Mouse (Mus musculus) layer of hippocampus, postnatal 36 days (tissue): ENCODE data around the gene Ankrd12. TPM values are rescaled to one million over a fixed set of nuclear protein-coding genes. Genes with fewer than 3 reads are reported as not detected.
"Not testable (repeated sequence)": the region's sequence is repeated elsewhere in the genome, so short reads cannot be mapped to it uniquely, and the experiment has no call there.

Experiments used
- DNase-seq, 2 experiments: peaks; one replicate each; pipeline ENCODE4 v3.0.0; 2022
- total RNA-seq, 2 experiments: library from RNA; stranded (reverse); gene quantifications; 2 replicates each; pipeline ENCODE4 v1.2.3; 2021

Gene Ankrd12
- total RNA-seq, 2 experiments from 2014 or later: 186 to 190 TPM

DNA sequence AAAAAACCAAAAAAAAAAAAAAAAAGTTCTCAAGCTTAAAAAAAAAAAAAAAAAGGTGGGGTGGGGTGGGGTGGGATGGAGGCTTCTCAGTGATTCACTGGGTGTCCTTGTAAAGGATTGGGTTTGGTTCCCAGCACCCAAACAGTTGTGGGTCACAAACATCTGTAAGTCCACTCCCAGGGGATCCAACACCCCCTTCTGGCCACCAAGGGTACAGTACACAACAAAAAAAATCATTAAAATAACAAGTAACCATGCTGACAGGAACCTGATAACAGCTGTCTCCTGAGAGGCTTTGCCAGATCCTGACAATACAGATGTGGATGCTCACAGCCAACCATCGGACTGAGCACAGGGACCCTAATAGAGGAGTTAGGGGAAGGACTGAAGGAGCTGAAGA, 7.6 kb upstream of the Ankrd12 start:
- DNase-seq: no peak

DNA sequence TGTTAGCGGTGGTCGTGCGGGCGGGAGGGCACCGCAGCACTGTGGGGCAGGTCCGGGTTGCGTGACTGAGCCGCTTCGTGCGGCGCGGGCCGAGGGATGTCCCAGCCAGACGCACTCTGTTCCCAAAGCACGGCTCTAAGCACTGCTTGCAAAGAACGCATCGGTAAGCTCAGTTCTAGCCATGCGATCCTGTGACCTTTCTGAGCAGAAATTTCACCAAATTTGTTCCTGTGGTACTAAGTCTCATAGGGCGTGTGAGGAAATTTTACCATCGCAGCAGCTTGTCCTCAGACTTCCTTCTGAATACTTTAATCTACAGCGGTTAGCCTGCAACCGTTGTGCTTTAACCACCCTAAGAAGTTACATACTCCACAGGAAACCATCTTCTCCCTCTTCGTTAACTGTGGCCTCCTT, 555 bp upstream of the Ankrd12 start:
- DNase-seq: no peak

DNA sequence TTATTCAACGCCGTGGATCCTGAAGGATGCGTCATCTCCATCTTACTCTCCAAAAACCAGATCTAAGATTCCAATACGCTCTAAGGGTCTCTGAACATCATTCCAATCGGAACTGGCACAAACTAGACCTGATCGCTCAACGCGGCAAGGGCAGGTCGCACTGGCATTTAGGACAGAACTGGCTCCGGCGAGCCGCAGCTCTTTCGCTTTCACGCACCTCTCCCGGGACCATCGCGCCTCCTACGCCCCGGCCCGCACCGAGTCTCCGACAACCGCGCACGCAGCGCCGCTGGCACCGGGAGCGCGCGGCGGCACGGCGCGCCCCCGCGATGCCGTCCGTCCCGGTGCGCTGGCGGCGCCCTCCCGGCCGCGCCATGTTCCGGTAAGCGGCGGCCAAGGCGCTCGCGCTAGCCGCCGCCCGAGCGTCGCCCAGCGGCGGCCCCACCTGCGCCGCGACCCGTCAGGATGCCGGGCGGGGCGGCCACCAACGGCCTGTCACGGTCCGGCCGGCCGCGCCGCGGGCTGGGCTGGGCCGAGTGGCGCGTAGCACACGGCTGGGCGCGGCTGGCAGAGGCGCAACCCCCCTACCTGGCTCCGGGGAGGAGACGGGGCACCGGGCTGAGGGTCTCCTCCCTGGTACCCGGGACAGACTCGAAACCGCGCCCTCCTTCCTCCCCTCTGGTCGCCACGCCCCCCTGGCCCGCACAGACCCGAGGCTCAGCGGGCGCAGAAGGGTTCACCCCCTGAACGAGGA, 538 bp downstream of the Ankrd12 start:
- peak; percentile 39 to 46 for DNase-seq

DNA sequence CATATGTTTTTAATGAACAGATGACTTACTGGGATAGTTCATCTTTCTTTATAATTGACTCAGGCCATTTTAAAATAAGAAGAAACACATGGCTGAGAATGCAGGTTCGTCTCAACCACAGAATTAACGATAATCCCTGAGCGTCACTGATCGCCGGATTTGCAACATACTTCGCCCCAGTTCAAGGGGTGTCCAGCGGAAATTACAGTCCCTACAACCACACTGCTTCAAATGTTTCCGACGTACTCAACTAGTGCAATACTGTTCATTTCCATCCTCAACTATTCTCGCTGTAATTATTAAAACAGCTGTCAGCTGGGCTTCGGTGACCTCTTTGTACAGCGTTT, 1.1 kb downstream of the Ankrd12 start:
- no peak for DNase-seq

DNA sequence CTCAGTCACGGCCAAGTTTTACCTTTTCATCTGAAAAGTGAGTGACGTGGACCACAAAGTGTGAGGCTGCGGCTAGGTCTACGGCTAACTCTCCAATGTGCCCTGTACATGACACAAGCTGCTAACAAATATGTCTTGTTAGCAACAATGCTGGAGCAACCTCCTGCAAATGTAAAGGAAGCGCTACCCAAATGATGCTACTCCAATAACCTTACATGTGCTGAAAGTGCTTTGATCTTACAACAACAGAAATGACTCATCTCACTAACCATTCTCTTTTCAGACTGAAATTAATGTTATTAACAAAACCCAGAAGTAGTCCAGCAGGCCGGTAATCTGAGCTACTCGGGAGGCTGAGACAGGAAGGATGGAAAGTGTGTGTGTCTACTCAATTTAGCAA, 2.9 kb downstream of the Ankrd12 start:
- DNase-seq: no peak

DNA sequence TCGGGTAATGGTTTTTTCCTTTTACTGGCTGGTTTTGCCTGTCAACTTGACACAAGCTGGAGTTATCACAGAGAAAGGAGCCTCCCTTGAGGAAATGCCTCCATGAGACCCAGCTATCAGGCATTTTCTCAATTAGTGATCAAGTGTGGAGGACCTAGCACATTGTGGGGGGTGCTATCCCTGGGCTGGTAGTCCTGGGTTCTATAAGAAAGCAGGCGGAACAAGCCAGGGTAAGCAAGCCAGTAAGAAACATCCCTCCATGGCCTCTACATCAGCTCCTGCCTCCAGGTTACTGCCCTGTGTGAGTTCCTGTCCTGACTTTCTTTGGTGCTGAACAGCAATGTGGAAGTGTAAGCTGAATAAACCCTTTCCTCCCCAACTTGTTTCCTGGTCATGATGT, 7.9 kb downstream of the Ankrd12 start:
- DNase-seq: not testable (repeated sequence)

DNA sequence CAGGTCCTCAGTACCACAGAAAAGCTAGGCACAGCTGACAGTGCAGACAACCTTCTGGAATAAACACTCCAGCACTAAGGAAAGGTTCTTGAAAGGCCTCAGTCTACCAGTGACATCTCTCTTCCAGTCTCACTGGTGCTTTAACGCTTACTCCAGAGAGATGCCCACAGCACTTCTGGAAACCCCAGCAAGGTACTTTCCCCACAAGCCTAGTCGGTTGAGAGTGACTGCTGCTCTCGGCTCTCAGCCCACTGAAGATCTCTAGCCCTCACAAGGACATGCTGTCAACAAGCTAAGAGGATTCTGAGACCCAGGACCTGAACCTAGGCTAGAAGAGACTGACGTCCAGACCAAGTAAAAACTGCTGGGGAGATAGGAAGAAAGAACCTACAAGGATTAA, 11.8 kb downstream of the Ankrd12 start:
- no peak for DNase-seq

DNA sequence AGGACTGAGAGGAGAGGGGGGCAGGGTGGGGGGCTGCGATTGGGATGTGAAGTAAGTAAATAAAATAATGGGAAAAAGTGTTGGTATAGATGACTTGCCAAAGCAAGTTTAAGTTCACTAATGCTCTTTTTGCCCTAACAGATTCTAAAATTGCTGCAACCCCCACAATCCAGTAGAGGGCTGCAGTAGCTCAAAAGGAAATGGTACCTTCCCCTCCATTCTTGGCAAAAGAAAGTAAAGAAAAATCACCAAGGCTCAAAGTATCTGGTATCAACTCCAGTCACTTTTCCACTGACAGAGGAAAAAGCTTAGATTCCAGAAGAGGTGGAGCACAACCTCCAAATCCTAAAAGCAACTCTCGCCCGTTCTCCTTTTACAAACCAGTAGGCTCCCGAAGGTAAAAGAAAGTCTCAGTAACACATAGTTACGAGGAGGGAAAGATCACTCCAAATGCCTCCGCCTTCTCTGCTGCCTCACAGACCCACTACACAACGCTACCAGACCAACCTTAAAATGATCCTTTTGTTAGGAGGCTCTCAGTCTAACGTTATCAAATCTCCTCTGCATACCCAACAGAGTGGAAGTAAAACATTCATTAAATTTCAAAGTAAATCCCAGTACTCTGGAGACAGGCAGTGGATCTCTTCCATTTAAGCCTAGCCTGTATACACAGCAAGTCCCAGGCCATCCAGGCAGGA, 15.5 kb downstream of the Ankrd12 start:
- DNase-seq: no peak

DNA sequence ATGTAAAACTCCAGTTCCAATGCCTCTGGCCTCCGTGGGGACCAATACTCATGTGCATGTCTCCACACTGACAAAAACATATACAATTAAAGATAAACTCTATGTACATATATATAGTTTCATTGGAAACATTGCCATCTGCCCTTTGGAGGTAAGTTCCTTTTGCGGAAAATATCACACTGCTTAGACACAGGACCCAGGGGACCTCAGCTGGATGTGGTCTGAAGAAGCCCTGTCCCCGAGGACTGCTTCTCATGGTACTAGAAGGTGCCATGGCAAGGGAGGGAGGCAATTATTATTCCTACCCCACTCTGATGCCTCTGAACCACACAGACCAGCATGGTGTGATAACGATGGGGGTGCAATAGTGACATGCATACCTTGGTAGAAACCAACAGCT, 18.7 kb downstream of the Ankrd12 start:
- DNase-seq: no peak

DNA sequence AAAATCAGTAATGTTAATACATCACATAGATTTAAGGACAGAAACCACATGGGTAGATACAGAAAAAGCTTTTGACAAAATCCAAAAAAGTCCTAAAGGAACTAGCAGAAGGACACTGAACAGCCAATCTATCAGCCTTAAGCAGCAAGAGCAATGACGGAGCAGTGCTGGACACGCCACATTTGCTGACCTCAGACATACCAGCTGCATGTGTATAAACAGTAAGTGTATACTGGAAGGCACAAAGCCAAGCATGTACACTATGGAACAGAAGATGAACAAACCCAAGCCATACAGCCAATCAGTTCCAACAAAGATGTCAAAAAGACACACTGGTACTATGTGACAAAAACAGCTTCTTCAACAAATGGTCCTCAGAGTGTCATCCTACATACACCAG, 19.7 kb downstream of the Ankrd12 start:
- no peak for DNase-seq

DNA sequence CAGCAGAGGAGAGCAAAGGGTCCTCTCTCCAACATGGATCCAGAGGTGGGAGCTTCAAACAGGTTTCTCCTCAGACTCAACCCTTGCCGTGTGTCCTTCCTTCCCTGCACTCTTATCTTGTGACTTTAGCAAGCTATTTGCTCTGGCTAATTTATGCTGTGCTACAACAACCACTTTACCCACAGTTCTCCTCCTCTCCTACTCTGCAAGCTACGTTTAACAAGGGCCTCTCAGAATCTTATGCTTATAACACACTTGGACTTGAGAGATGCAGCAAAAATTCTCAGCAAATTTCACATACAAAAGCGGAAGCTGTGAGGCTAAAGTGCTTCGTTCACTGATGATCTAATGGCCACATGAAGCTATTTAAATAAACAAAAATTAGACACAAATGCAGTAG, 23.5 kb downstream of the Ankrd12 start:
- no peak for DNase-seq

DNA sequence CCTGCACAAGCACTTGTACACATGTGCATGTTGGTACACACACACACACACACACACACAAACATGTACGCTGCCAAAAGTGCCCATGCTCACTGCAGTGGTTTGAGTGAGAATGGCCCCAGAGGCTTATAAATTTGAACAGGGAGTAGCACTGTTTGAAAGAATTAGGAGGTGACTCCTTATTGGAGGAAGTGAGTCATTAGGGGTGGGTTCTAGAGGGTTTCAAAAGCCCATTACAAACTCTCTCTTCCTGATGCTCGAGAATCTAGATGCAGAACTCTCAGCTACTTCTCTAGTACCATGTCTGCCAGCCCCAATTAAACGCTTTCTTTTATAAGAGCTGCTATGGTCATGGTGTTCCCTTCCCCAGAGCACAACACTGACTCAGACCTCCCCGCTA, 28.1 kb downstream of the Ankrd12 start:
- no peak for DNase-seq

DNA sequence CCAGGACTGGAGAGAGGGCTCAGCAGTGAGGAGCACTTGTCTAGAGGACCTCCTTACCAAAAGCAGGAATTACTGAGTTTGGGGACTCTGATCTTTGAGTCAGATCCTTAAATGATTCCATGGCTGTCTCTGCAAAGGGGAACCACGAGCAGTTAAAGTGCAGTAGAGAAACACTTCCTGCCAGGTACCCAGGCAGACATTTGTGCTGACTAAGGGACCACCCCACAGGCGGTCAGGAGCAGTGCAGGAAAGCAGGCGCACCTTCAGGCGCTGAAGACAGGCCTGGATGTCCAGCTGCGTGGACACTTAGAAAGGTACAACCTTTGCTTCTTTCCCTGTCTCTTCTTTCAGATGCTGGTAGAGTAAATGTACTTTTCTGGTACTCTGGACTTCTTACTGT, 28.7 kb downstream of the Ankrd12 start:
- DNase-seq: no peak

DNA sequence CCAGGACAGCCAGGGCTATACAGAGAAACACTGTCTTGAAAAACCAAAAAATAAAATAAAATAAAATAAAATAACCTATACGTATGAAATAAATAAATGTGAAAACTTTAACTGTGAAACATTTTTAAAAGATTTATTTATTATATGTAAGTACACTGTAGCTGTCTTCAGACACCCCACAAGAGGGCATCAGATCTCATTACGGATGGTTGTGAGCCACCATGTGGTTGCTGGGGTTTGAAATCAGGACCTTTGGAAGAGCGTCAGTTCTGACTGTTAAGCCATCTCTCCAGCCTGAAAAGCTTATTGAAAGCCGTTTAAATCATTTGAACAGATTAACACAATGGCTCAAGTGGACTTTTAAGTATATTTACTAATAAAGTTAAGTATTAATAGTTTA, 33.2 kb downstream of the Ankrd12 start:
- not testable (repeated sequence) for DNase-seq

DNA sequence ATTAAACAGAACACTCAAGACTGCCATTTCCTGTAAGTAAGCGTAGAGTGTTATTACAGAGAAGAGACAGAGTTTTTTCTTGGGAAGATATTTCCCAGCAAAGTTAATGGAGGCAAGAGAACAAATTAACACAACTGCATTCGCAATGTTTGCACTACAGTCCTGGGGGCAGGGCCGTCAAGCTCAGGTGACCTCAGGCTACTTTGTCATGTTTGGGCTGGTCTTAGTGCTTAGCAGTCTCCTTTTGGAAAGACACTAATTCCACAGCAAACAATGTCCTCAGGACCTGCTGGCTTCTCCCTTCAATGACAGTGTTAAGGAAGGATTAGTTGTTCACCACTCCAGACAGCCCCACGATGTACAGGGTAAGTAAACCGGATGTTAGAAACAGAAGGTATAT, 35.9 kb downstream of the Ankrd12 start:
- DNase-seq: no peak

DNA sequence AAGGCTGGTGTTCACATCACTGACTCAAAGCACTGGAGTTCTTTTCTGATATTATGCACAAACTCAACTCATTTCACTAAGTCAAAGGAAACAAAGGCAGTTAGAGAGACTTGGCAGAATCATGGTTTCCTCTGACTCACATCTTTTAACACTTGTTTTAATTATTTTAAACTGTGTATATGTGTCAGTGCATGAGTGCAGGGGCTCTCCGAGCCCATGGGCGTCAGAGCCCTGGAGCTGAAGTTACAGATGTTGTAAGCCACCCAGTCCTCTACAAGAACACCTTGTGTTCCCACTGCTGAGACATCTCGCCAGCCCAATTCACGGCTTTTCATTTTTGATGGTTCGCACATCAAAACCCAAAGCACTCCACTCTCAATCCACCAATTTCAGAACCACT, 43.6 kb downstream of the Ankrd12 start:
- no peak for DNase-seq

DNA sequence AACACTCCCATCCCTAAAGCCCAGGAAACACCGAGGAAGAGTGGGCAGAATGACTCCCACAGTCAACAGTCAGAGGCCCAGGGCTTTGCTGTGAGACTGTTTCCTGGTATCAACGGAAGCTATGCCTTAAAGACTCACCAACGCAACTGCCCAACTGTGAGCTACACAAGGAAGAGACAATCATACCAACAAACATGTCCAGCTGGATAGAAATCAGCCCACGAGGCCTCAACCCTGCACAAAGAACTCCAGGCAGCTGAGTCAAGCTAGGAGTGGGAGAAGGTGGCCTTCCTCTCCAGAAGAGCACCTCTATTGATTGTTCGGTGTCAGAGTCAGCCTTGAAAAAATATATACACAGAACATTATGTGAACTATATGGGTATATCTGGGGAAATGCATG, 44.9 kb downstream of the Ankrd12 start:
- DNase-seq: no peak

DNA sequence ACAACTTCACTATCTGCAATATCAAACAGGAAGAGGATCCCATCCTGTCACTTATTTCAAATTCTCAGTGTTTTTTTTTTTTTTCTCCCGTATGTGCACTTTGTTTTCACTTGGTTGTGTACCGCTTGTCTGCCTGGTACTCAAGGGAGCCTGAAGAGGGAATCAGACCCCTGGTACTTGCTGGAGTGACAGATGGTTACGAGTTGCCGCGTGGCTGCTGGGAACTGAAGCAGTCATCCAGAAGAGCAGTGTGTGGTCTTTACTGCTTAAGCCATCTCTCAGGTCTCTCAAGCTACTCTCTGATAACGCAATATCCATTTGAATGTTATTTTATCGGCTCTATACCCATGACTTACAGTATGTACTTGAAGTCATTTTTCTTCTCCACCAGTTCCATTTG, 52.7 kb downstream of the Ankrd12 start:
- DNase-seq: no peak

DNA sequence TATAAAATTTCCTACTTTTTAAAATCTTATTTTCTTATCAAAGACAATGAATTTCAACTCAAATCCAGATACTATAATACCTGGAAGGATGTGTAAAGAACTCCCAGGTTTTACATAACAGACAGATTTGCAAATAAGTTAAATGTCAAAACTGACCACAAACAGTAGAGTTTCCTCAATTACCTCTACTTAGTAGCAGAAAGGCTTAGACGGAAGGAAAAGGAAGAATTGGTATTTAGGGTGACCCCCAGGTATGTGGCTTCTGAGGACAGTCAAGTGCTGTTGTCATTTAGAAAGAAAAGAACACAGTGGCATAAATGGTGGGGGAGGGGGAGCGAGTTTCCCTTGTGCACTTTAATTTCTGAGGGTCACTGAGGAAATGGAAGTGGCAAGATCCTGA, 65.1 kb downstream of the Ankrd12 start:
- DNase-seq: no peak

DNA sequence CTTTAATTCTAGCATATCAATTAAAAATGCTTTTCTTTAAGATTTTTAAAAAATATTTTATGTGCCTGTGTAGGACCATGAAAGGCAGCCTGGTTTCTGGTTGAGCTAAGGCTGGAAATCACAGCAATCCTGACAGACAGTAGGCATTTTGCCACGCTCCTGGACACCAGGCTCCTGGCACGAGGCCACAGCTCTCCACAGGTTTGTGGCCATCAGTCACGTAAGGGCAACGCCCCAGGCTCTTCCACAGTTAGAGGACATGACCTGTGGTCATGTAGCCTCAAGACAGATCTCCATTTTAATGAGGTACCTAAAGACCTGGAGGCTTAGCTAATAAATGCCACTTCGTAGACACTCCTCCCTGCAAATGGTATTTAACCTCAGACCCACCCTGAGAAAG, 69.0 kb downstream of the Ankrd12 start:
- no peak for DNase-seq

DNA sequence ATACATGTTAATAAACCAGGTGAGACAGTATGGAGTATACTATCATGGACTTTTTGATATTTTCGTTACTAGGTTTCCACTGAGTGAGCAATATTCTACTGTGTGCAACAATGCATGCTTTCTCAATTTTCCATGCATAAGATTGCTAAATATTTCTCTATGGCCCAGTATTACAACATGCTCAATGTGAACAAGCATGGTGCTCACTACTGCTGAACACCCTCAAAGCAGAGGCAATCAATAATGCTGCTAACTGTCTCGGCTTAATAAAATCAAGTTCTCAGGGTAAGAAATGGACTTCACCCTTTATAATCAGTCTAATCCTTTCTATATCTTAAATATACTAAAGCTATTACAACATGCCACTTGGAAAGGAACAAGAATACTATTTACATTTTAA, 69.4 kb downstream of the Ankrd12 start:
- no peak for DNase-seq

DNA sequence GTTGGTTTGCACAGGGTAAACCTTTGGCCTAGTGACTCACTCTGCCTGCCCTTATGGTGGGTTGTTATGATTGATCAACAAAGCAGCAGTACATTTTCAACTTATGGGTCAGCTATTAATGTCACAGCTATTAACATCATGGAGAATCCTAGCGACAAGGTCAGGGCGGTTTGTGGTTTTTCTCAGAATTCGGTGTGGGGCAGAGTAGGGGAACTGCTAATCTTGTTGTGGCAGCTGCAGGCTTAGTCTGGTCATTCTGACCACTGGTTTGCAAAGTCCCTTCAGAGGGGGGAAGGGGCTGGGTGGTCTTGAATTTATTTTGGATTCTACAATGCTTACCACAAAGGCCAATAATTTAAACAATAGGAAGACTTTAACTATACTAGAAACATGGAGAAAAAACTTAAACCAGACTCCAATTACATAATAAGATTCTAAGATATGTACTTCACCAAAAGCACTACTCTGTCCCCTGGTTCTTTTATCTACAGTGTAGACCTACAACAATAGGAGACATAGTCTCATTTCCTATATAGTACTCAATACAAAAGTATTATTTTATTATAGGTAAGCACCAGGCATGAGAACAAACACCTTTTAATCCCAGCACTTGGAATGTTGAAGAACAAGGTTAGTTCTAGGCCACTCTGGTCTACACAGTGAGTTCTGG, 88.6 kb downstream of the Ankrd12 start:
- DNase-seq: no peak

DNA sequence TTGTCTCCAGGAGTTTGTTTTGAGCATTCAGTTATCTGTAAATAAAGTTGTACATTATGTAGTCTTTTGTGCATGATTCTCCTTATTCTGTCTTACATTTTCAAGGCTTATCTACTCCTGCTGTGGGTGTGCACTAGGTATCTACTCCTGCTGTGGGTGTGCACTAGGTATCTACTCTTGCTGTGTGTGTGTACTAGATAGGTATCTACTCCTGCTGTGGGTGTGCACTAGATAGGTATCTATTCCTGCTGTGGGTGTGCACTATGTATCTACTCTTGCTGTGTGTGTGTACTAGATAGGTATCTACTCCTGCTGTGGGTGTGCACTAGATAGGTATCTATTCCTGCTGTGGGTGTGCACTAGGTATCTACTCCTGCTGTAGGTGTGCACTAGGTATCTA, 100.2 kb downstream of the Ankrd12 start:
- DNase-seq: not testable (repeated sequence)

DNA sequence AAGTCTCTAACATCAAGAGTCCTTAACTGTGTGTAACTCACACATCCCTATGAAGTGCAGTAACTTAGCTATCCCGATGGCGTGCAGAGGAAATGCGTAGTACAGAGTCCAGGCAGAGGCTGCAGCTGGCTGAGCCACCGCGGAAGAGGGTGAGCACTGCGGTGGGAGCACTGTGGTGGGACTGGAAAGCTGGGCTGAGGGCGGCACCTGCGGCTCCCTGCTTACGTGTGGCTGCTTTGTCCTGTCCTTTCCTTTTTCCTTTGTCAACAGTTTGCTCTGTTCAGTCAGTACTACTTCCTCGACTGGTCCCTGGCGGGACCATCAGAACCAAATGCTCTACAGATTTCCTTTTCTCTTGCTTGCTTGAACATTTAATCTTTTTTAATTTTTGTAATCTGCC, 109.1 kb downstream of the Ankrd12 start:
- no peak for DNase-seq
